Comparison of ENCODE assay signal across 20 mouse cellular contexts in genomic region chr2:51649887-51650286, GRCm38 (mm10). TPM values are rescaled to one million over a fixed set of nuclear protein-coding genes. Genes with fewer than 3 reads are reported as not detected.
"Had no signal": no experiment of that assay in that cellular context is flagged by ENCODE, and none has a peak within 500 bp of the region (broad histone marks: within the 10 kb centered on the region; RNA-seq: fewer than 3 reads in every experiment).

No protein-coding gene starts in this region.

- ATAC-seq: inflammation-experienced regulatory T-cells, adult 6 months; lung, postnatal 0 days had no signal

- H3K9me3 ChIP-seq: limb, embryonic 10.5 days; liver, embryonic 15.5 days had no signal

- H3K4me1 ChIP-seq: liver, embryonic 15.5 days had no signal

- H3K9ac ChIP-seq: liver, embryonic 15.5 days had no signal

- H3K27me3 ChIP-seq: liver, embryonic 15.5 days had no signal

- H3K4me2 ChIP-seq: liver, embryonic 11.5 days; liver, embryonic 15.5 days had no signal

- H3K4me3 ChIP-seq: left cerebral cortex, adult 2 months; limb, embryonic 10.5 days; liver, embryonic 15.5 days had no signal

- DNase-seq: kidney, adult 8-10 months; kidney, postnatal 25 days; lung, adult 2 months; lung, postnatal 36 days; right cerebral cortex, adult 18-20 months; right cerebral cortex, postnatal 25 days; thymus, adult 2 months; thymus, postnatal 25 days had no signal

- H3K27ac ChIP-seq: left cerebral cortex, adult 2 months; limb, embryonic 10.5 days; liver, embryonic 15.5 days had no signal

- H3K36me3 ChIP-seq: limb, embryonic 10.5 days; liver, embryonic 15.5 days had no signal

RNA-seq across cellular contexts. Expression of gene Tas2r134, which starts 22.6 kb away (rescaled TPM):
- polyA plus RNA-seq: inflammation-experienced regulatory T-cells, adult 6 months; kidney, embryonic 16.5 days; limb, embryonic 10.5 days; limb, embryonic 14.5 days; liver, embryonic 11.5 days; liver, embryonic 15.5 days; lung, adult 2 months; lung, postnatal 0 days; neural tube, embryonic 14.5 days; small intestine, adult 2 months; testis, adult 2 months; thymus, adult 2 months; urinary bladder, adult 2 months had no signal
